Mouse (Mus musculus) liver, postnatal 0 days (tissue): ENCODE data around the gene Rilp. TPM values are rescaled to one million over a fixed set of nuclear protein-coding genes. Genes with fewer than 3 reads are reported as not detected.
A peak's percentile ranks its signal among the peaks of the same experiment; 100 is the strongest.

Source experiments
- ATAC-seq: fragments of 200-750 bp; cut with Nextera tagmentation; 2 replicates; pipeline ENCODE4 v1.8.0; 2017; ENCODE audit warnings: mild to moderate bottlenecking, moderate library complexity
- DNase-seq: peaks from one replicate; pipeline ENCODE4 v3.0.0-alpha.2; 2016
- H3K27ac ChIP-seq: fragments of 300-500 bp; sonication (generic); 2 replicates; pipeline ENCODE4 v1.5.1; 2014; ENCODE audit warnings: antibody characterized with exemption, moderate library complexity, mild to moderate bottlenecking, low read depth
- H3K27me3 ChIP-seq: fragments of 300-500 bp; sonication (generic); 2 replicates; pipeline ENCODE4 v1.6.1; 2014; ENCODE audit warnings: low read length, control low read depth, mixed read lengths; ENCODE audit not compliant: insufficient read depth
- H3K36me3 ChIP-seq: fragments of 300-500 bp; sonication (generic); replicated peaks from 2 replicates; pipeline ENCODE4 v1.6.1; 2014; ENCODE audit warnings: mild to moderate bottlenecking, control low read depth, low read length, moderate library complexity, mixed read lengths; ENCODE audit not compliant: insufficient read depth
- H3K4me1 ChIP-seq: fragments of 300-500 bp; sonication (generic); 2 replicates; pipeline ENCODE4 v1.6.1; 2014; ENCODE audit warnings: antibody characterized with exemption, mild to moderate bottlenecking, control low read depth; ENCODE audit not compliant: insufficient read depth
- H3K4me2 ChIP-seq: fragments of 300-500 bp; sonication (generic); 2 replicates; pipeline ENCODE4 v1.6.1; 2014; ENCODE audit warnings: low read depth, mild to moderate bottlenecking, low read length, moderate library complexity, mixed read lengths
- H3K4me3 ChIP-seq: fragments of 300-500 bp; sonication (generic); 2 replicates; pipeline ENCODE4 v1.5.1; 2014; ENCODE audit warnings: low read depth, low read length
- H3K9ac ChIP-seq: fragments of 300-500 bp; sonication (generic); replicated peaks from 2 replicates; pipeline ENCODE4 v1.6.1; 2014; ENCODE audit warnings: mild to moderate bottlenecking, moderate library complexity
- H3K9me3 ChIP-seq: fragments of 300-500 bp; sonication (generic); 2 replicates; pipeline ENCODE4 v1.6.1; 2016; ENCODE audit warnings: mild to moderate bottlenecking, control low read depth, low read length, mixed read lengths
- CTCF ChIP-seq: sonication (generic); IDR thresholded peaks from 2 replicates; pipeline ENCODE4 v1.5.1; 2016; ENCODE audit warnings: antibody characterized with exemption, low read depth
- EP300 ChIP-seq: IDR thresholded peaks from 2 replicates; pipeline ENCODE4 v1.6.1; 2016; ENCODE audit warnings: antibody characterized with exemption, low read depth, mild to moderate bottlenecking
- WGBS: fragments of 180-500 bp; shearing (Covaris S2); extraction: QIAGEN DNeasy Blood & Tissue Kit; methylation state at CpG from one replicate; pipeline ENCODE4 v1.1.7; 2014; ENCODE audit not compliant: insufficient replicate concordance; 5-methylcytosine and 5-hydroxymethylcytosine counted together
- polyA plus RNA-seq: library from polyadenylated mRNA; unstranded; fragments of >200 nt; fragmentation: Nextera tagmentation; extraction: Ambion mirVana; gene quantifications from 2 replicates; pipeline ENCODE4 v1.2.1, GENCODE M21; 2015

Gene Rilp
- polyA plus RNA-seq, 1 experiment from 2014 or later, result 13.4 TPM

GRCm38 (mm10) chr11:75538970-75539299 is 29.0 kb downstream of the Rilp start:
- Histone ChIP-seq H3K9me3 (no peaks in the 10 kb centered on the region), H3K4me3 (no peak overlapping the region), H3K36me3 (peaks cover 5% of the 10 kb centered on the region; the same call in 1 of the 2 replicates), H3K9ac (no peak overlapping the region), H3K4me1 (peaks cover 19% of the 10 kb centered on the region), H3K4me2 (no peak overlapping the region), H3K27me3 (no peaks in the 10 kb centered on the region), H3K27ac (no peak overlapping the region)
- TF ChIP-seq EP300 (no peak), CTCF (no peak)
- WGBS, result 57% methylated on average over 13 of the region's 13 CpGs
- DNase-seq (no peak), ATAC-seq (no peak)

GRCm38 (mm10) chr11:75540209-75540608 is 30.3 kb downstream of the Rilp start:
- H3K4me1 ChIP-seq, result peaks cover 17% of the 10 kb centered on the region
- no peaks in the 10 kb centered on the region for H3K9me3 ChIP-seq
- H3K9ac ChIP-seq, result no peak overlapping the region
- 75% methylated on average over 8 of the region's 8 CpGs for WGBS
- H3K36me3 ChIP-seq, result peaks cover 5% of the 10 kb centered on the region; the same call in 1 of the 2 replicates
- DNase-seq, result no peak
- no peak for TF ChIP-seq EP300
- TF ChIP-seq CTCF, result no peak
- H3K27me3 ChIP-seq, result no peaks in the 10 kb centered on the region
- no peak for ATAC-seq
- H3K27ac ChIP-seq, result 0 out of 2 replicates have a peak overlapping the region, but pooled peaks have one; percentile 11
- H3K4me3 ChIP-seq, result no peak overlapping the region
- H3K4me2 ChIP-seq, result no peak overlapping the region

GRCm38 (mm10) chr11:75540710-75541581 is 31.1 kb downstream of the Rilp start:
- ATAC-seq (peak; percentile 57), DNase-seq (peak; percentile 40)
- Histone ChIP-seq H3K9ac (no peak overlapping the region), H3K27me3 (no peaks in the 10 kb centered on the region), H3K4me1 (peaks cover 17% of the 10 kb centered on the region), H3K4me3 (no peak overlapping the region), H3K9me3 (no peaks in the 10 kb centered on the region), H3K27ac (peak overlapping the region; percentile 50), H3K4me2 (no peak overlapping the region), H3K36me3 (peaks cover 5% of the 10 kb centered on the region; the same call in 1 of the 2 replicates)
- TF ChIP-seq EP300 (no peak), CTCF (no peak)
- 48% methylated on average over 19 of the region's 19 CpGs for whole genome bisulfite sequencing

DNA sequence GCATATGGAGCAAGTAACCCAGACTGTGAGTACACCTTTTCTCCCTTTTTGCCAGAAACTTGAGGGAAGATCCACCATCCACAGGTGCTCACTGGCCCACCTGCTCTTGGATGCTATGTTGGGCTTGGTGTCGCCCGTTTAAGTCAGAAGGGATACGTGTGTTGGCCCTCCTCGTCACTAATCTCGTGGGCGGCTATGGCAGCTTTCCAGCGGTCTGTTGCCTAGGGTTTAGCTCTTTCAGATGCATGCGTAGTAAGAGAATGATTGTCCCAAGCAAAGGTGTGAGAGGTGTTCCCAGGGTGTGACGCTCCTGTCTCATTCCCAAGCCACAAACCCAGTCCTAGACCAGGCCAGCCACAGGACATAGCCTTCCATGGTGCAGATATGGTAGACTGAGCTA is 34.8 kb downstream of the Rilp start:
- Histone ChIP-seq H3K9ac (no peak overlapping the region), H3K27ac (no peak overlapping the region), H3K4me2 (no peak overlapping the region), H3K27me3 (no peaks in the 10 kb centered on the region), H3K4me3 (no peak overlapping the region), H3K4me1 (peaks cover 24% of the 10 kb centered on the region), H3K9me3 (no peaks in the 10 kb centered on the region), H3K36me3 (0 out of 2 replicates have a peak, but pooled peaks cover 5% of the 10 kb centered on the region)
- DNase-seq (no peak), ATAC-seq (no peak)
- 81% methylated on average over 9 of the region's 9 CpGs for WGBS
- TF ChIP-seq EP300, result no peak
- TF ChIP-seq CTCF, result no peak

DNA sequence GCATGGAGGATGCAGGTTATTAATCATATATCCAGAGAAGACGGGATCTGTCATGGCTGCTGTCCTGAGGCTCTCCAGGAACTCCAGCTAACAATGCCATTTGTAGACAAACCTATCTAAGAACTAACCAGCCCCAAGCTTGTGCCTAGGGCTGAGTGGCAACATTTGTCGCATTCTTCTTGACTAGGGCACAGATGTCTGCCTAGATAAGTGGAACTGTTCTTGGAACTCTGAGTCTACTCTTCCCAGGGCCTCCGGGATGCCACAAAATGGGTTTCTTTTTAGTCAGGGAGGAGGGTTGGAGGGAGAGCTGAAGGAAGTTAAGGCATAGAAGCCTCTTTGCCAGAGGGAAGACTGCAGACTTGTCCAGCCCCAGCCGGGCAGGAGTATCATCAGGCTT is 36.2 kb downstream of the Rilp start:
- no peak overlapping the region for H3K27ac ChIP-seq
- no peak overlapping the region for H3K4me3 ChIP-seq
- H3K9ac ChIP-seq, result no peak overlapping the region
- 59% methylated on average over 4 of the region's 4 CpGs for WGBS
- 0 out of 2 replicates have a peak, but pooled peaks cover 5% of the 10 kb centered on the region for H3K36me3 ChIP-seq
- DNase-seq (no peak), ATAC-seq (no peak)
- no peak for TF ChIP-seq CTCF
- TF ChIP-seq EP300, result no peak
- H3K27me3 ChIP-seq, result no peaks in the 10 kb centered on the region
- H3K4me2 ChIP-seq, result no peak overlapping the region
- H3K9me3 ChIP-seq, result no peaks in the 10 kb centered on the region
- peaks cover 26% of the 10 kb centered on the region for H3K4me1 ChIP-seq

GRCm38 (mm10) chr11:75549658-75550111 is 39.8 kb downstream of the Rilp start:
- Histone ChIP-seq H3K4me2 (no peak overlapping the region), H3K9ac (no peak overlapping the region), H3K4me3 (no peak overlapping the region), H3K4me1 (peaks cover 22% of the 10 kb centered on the region), H3K27ac (peak overlapping the region; percentile 60), H3K9me3 (no peaks in the 10 kb centered on the region), H3K36me3 (no peaks in the 10 kb centered on the region; the same call in 1 of the 2 replicates), H3K27me3 (no peaks in the 10 kb centered on the region)
- peak; percentile 73 for ATAC-seq
- WGBS, result 53% methylated on average over 5 of the region's 5 CpGs
- DNase-seq, result no peak
- TF ChIP-seq CTCF (no peak), EP300 (peak; percentile 38; the same call in 1 of the 2 replicates)
